Mouse (Mus musculus) cerebellum, adult 11-12 months (tissue): ENCODE results near the gene Srsf9.
"Not testable (repeated sequence)": the region's sequence is repeated elsewhere in the genome, so short reads cannot be mapped to it uniquely, and the experiment has no call there.

Experiments
- DNase-seq: peaks from one replicate; pipeline ENCODE4 v3.0.0; 2022

Gene Srsf9

GRCm38 (mm10) chr5:115326875-115327609, at the start of gene Srsf9:
TSS of gene Srsf9 (plus strand) at chr5:115327177.
- peak; percentile 95 for DNase-seq

GRCm38 (mm10) chr5:115278053-115278452, 48.9 kb upstream of the Srsf9 start:
- DNase-seq: no peak

- DNase-seq: no peak
Observed at GRCm38 (mm10) chr5:115278785-115279184, 48.2 kb upstream of the Srsf9 start.

DNA sequence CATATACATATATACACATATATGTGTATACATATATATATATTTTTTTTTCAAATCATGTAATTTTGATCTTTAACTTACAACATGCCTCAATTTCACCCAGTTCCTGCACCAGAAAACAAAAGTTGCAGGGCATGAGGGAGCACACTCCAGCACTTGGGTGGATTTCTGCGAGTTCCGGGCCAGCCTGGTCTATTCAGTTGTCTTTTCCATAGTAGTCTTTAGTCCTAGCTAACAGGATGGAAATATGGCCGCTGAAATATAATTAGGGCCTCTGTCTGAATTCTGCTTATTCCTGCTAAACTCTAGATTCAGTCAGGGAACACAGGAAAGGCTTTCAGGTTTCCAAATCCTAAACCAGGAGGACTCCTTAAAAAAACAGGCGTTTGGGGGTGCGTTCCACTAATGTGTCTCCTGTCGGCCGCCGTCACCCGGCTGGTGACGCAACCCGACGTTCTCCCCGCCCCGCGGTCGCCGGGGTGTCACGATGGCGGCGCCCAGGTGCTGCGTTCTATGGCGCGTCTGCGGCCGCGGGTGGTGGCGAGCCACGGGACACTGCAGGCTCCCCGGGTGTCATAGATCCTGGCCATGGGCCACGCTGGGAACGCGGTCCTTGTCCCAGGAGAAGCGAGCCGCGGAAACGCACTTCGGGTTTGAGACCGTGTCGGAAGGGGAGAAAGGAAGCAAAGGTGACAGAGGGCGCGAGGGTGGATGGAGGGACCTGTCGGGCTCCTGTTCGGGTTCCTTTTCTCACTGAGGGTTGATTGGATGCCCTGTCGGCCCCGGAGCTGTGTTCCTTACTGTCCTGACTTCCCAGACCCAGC, 47.5 kb upstream of the Srsf9 start, which contains the start of gene Coq5:
TSS of gene Coq5 (plus strand) at position 441 of the 824 bp plus-strand sequence.
- peak; percentile 85 for DNase-seq

DNA sequence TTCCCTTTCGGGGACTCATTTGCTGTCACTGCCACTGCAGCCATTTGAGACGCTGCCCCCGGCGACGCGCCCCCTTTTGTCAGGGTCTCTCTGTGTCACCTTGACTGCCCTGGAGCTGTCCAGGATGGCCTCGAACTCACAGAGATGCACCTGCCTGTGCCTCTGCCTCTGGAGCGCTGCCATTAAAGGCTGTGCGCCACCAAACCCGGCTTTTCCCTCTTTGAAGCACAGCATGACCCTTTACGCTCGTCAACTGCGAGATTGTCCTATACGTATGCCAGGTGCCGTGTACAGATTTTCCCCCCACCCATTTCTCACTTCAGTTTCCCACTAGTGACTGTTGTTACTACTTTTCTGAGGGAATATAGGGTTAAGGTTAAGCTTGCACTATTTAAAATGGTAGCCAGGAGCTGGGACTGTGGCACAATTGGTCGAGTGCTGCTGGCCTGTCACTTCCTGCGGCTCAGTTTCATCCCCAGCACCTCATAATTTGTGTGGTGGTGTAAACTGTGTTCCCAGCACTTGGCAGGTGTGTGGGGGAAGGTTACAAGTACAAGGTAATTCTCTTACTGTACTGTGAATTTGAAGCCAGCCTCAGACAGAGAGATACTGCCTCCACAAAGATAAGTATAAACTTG, 46.8 kb upstream of the Srsf9 start:
- peak; percentile 59 for DNase-seq

- DNase-seq: no peak
Observed at GRCm38 (mm10) chr5:115284735-115285134, 42.2 kb upstream of the Srsf9 start.

- no peak for DNase-seq
Observed at GRCm38 (mm10) chr5:115294173-115294572, 32.8 kb upstream of the Srsf9 start.

DNA sequence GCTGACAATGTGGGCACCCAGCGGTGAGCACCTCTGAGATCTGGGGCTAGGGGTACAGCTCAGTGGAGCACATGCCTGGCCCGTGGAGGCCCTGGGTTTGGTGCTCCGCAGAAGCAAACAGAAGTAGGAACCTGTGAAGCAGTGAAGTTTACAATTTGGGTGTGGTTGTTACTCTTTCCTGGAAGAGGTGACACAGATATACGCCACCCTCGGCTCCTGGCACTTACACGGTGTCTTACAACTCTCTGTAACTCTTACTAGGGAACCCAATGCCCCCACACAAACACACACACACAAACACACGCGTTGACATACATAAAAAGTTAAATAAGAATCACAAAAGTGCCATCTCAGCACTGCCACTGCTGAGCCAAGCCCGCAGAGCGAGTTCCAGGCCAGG, 30.6 kb upstream of the Srsf9 start:
- no peak for DNase-seq

DNA sequence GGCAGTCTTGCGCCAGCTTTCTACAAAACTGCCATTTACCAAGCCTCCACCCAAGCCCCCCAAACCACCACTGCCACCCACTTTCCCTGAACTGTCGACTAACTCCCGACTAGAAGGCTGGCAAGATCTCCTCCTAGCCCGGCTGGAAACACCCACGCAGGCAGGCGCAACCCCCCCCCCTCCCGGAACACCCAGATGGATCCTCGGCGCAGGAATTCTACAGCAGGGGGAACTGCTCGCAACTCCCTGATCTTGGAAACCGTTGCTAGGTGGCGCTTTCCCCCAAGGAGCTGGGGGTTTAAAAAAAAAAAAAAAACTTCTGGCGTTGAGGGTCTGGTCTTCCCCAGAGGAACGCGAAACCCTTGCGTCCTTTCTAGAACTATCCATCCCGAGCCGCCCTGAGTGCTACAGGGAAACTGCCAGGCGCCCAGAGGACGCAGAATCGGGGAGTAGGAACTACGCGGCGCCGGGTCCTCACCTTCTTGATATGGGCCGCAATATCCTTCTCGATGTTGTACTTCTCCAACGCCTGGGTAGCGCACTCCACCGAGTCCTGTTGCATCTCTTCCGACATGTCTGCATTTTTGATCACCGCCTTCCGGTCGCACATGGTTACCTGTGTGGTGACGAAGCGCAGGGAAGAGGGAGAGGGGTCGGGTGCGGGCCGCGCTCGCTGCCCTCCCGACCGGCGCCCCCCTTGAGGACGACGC, 26.8 kb upstream of the Srsf9 start:
- DNase-seq: peak; percentile 62

GRCm38 (mm10) chr5:115300792-115301614, 26.0 kb upstream of the Srsf9 start, which contains the start of gene Dynll1:
TSS of gene Dynll1 (minus strand) at chr5:115300999.
- DNase-seq: peak; percentile 98

DNA sequence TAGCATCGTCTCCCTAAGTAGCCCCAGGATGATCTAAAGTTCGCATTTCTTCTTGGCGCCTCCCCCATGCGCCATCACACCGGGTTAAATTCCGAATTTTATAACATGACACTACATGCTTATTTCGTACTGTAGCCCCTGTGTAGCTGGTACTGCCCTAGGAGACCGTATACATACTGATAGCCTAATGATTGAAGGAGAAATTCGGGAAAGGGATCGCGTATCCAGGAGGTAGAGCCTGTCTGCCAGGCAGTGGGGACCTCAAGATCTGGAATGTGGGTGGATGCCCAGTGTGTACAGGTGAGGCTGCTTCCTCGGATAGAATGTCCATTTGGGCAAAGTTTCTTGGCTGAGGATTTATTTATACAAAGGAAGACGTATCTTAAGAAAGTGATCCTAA, 25.4 kb upstream of the Srsf9 start:
- DNase-seq: no peak

DNA sequence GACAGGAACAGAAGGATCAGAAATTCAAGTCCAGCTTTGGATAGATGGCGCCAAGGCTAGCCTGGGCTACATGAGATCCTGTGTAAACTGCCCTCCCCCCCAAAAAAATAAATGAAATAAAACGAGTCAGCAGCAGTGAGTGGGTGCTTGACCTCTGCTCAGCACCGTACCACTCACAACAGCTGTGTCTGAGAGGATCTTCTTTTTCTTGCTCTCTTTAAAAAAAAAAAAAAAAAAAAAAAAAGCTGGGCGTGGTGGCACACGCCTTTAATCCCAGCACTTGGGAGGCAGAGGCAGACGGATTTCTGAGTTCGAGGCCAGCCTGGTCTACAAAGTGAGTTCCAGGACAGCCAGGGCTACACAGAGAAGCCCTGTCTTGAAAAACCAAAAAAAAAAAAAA, 24.8 kb upstream of the Srsf9 start:
- not testable (repeated sequence) for DNase-seq

GRCm38 (mm10) chr5:115312354-115312753, 14.6 kb upstream of the Srsf9 start:
- no peak for DNase-seq

DNA sequence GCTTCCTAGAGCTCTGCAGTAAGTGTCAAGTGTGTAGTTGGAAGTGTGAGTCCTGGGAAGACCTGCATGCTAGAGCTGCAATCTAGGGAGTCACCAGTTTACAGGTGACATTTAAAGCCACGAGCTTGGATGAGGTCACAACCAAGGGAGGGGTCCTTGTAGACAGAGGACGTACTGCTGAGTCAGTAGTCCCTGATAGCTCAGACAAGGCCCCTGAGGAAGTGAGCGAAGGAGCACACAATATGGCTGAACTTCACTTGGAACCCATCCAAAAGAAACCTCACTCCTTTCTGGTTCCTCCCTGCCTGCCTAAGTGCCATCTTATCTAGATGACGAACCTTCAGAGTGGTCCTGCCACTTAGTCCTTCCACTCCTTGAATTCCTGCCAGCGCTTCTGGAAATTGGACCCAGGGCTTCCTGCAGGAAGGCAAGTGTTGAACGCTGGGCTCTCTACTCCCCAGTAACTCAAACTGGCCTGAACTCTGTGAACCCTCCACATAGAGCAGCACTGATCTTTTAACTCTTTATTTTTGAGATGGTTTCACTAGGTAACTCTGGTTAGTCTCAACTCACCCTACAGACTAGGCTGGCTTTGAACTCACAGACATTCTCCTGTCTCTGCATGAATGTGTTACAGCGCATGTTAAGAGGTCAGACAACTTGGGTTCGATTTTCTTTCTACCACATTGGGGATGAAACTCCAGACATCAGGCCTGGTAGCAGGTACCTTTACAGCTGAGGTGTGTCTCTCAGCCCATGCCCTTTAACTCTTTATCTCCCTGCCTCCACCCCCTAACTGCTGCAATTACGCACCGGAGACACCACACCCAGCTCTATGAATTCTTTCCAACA, 13.9 kb upstream of the Srsf9 start:
- DNase-seq: no peak

GRCm38 (mm10) chr5:115313668-115313943, 13.4 kb upstream of the Srsf9 start:
- DNase-seq: no peak

- no peak for DNase-seq
Observed at GRCm38 (mm10) chr5:115316968-115317644, 9.9 kb upstream of the Srsf9 start.

DNA sequence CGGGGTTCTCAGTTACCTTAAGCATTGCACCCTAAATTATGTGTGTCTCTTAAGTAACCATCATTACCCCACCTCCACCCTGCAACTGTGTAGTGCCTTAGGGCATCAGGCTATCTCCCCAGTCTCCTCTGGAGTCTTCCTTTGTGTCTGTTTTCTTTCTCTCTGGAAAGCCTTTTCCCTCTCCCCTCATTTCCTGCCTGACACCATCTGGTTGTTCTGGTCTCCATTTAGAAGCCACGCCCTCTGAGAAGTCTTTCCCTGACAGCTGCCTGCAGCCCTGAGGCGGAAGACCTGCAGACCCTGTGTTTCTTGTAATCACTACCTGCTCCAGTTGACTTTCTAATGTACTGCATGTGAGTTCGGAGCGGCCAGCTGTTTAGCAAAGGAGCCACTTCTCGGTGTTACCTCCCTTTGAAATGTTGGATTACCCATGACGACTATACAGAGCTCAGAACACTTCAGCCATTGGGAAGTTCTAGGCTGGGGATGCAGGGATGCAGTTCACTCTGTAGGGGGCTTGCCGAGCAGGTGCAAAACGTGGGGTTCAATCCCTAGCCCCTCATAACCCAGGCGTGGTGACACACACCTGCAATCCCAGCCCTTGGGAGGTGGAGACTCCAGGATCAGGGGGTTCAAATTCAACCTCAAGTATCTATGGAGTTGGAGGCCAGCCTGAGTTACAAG, 9.2 kb upstream of the Srsf9 start:
- no peak for DNase-seq

DNA sequence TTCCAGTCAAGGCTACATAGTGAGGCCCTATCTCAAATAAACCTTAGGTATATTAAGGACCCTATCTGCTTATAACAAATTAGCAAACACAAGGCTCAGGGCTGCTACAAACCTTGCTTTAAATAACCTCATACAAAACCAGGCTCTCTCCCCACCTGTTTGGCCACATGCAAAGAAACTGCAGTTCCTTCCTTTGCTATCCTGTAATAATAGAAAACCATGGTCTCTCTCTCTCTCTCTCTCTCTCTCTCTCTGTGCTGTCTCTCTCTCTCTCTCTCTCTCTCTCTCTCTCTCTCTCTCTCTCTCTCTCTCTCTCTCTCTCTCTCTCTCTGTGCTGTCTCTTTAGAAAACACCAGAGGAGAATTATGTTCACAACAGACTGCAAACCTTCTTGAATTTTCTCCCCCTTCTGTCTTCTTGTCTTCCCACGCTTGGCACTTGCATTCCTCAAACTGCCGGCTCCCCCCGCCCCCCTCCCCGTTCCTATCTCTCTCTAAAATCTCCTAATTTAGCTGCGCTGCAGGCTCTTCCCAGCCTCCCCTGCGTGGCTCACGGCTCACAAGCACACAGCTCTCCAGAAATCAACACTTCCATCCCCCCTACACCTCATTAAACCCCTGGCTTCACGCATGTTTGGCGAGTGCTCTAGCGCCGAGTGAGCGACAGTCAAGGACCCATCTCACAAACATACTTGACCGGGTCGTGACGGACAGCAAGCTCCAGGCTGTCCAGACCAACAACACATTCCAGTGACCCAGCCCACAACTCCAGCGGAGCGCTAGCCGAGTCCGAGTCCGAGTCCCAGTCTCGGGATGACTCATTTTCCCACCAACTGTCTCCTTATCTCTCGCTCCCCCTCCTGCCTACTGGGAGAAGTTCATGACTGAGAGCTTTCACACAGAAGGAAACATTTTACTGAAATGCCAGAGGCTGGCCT, 7.7 kb upstream of the Srsf9 start:
- DNase-seq: peak; percentile 78
